Mouse (Mus musculus) ES-E14 (cell line): ENCODE data around the gene Tgoln1. TPM values are rescaled to one million over a fixed set of nuclear protein-coding genes. Genes with fewer than 3 reads are reported as not detected.
A peak's percentile ranks its signal among the peaks of the same experiment; 100 is the strongest.

ENCODE experiments used
- DNase-seq: peaks from one replicate; pipeline ENCODE4 v3.0.0-alpha.2; 2013; ENCODE audit warnings: low read depth, low spot score
- H3K27ac ChIP-seq: 2 replicates; pipeline ENCODE4 v1.5.1; 2012; ENCODE audit warnings: low read depth, mild to moderate bottlenecking, low read length, moderate library complexity, mixed read lengths; ENCODE audit not compliant: poor library complexity, insufficient read depth, severe bottlenecking
- H3K36me3 ChIP-seq: 2 replicates; pipeline ENCODE4 v1.6.1; 2012; ENCODE audit warnings: mild to moderate bottlenecking, low read length, moderate library complexity, mixed read lengths; ENCODE audit not compliant: control insufficient read depth, poor library complexity, insufficient read depth, severe bottlenecking
- H3K4me1 ChIP-seq, 2 experiments: fragments of 150-350 bp in 1 of 2; sonication (generic) in 1 of 2; 2 replicates each; pipeline ENCODE4 v1.6.1; 2012; ENCODE audit warnings: low read length in 2 of 2, mild to moderate bottlenecking in 1 of 2, mixed read lengths in 1 of 2; ENCODE audit not compliant: control insufficient read depth in 2 of 2, insufficient read depth in 2 of 2, poor library complexity in 1 of 2
- H3K4me3 ChIP-seq, 2 experiments: fragments of 150-350 bp in 1 of 2; sonication (generic) in 1 of 2; 2 replicates each; pipeline ENCODE4 v1.5.1; 2012; ENCODE audit warnings: low read length in 2 of 2, low read depth in 1 of 2, mild to moderate bottlenecking in 1 of 2, mixed read lengths in 1 of 2; ENCODE audit not compliant: insufficient read depth in 1 of 2, poor library complexity in 1 of 2, severe bottlenecking in 1 of 2
- H3K9ac ChIP-seq: 2 replicates; pipeline ENCODE4 v1.6.1; 2012; ENCODE audit warnings: low read depth, mild to moderate bottlenecking, low read length, mixed read lengths; ENCODE audit not compliant: poor library complexity, insufficient read depth, severe bottlenecking
- H3K9me3 ChIP-seq: fragments of 150-350 bp; sonication (generic); 2 replicates; pipeline ENCODE4 v1.6.1; 2012; ENCODE audit warnings: low read depth, mild to moderate bottlenecking, low read length; ENCODE audit not compliant: control insufficient read depth, insufficient read depth
- CHD2 ChIP-seq: IDR thresholded peaks from 2 replicates; pipeline ENCODE4 v1.6.1; 2014; ENCODE audit warnings: mild to moderate bottlenecking, low read depth, low read length, inconsistent platforms
- HCFC1 ChIP-seq: IDR thresholded peaks from 2 replicates; pipeline ENCODE4 v1.6.1; 2012; ENCODE audit warnings: low read length, inconsistent platforms, borderline replicate concordance; ENCODE audit not compliant: insufficient read depth
- MAFK ChIP-seq: IDR thresholded peaks from 2 replicates; pipeline ENCODE4 v1.6.1; 2014; ENCODE audit warnings: mild to moderate bottlenecking, low read depth, low read length, inconsistent platforms; ENCODE audit not compliant: insufficient read depth
- ZC3H11A ChIP-seq: IDR thresholded peaks from 2 replicates; pipeline ENCODE4 v1.6.1; 2012; ENCODE audit warnings: low read depth, mild to moderate bottlenecking, inconsistent platforms, low read length, borderline replicate concordance
- ZNF384 ChIP-seq: IDR thresholded peaks from 2 replicates; pipeline ENCODE4 v1.6.1; 2012; ENCODE audit warnings: low read depth, low read length, inconsistent platforms
- in situ Hi-C, 2 experiments: fragments of 600-800 bp; cut with MboI; formaldehyde crosslinking; loops; one replicate each; pipeline ENCODE4 v1.15.1; 2025; ENCODE audit warnings: low sequenced_read_pairs in 2 of 2, inconsistent platforms in 1 of 2; ENCODE audit not compliant: unreplicated experiment in 2 of 2
- total RNA-seq: library from RNA; depleted of rRNA; stranded (reverse); fragments of 300-350 nt; gene quantifications from 2 replicates; pipeline ENCODE4 v1.2.3, GENCODE M21; 2012

Tgoln1 gene
- total RNA-seq, 1 experiment: 57.7 TPM

DNA sequence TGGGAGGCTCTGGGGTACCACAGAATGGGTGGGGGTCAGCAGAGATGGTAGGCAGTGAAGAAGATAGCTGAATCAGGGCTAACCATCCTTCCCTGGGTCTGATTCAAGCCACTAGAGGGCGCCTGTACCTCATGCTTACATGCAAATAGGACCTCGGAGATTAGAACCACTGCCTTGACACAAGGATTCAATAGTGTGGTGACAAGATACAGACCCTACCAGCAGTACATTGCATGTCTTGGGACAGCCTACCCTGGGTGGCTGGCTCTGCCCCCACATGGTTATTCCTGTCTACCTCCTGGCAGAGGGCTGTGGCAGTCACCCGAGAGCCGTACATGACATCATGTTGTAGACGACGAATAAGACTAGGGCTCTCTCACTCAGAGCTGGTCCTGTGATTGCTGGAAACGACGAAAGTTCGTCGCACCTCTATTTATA, 30.6 kb upstream of the Tgoln1 start:
- no peaks in the 10 kb centered on the region for H3K9me3 ChIP-seq
- no peak overlapping the region for H3K27ac ChIP-seq
- TF ChIP-seq HCFC1 (no peak), ZC3H11A (peak; percentile 83), CHD2 (no peak), ZNF384 (no peak), MAFK (peak; percentile 25; the same call in 1 of the 2 replicates)
- DNase-seq: peak; percentile 63
- H3K4me1 ChIP-seq: peaks cover 7 to 8% of the 10 kb centered on the region in 2 experiments; a peak in 2 of 4 replicates
- H3K9ac ChIP-seq: no peak overlapping the region
- in situ Hi-C loops: no loop called here
- peaks cover 2% of the 10 kb centered on the region for H3K36me3 ChIP-seq
- H3K4me3 ChIP-seq: no peak overlapping the region

GRCm38 (mm10) chr6:72645364-72645763, 28.6 kb upstream of the Tgoln1 start:
- Histone ChIP-seq H3K9me3 (no peaks in the 10 kb centered on the region), H3K36me3 (peaks cover 2% of the 10 kb centered on the region), H3K4me3 (no peak overlapping the region), H3K27ac (no peak overlapping the region), H3K4me1 (peaks cover 8% of the 10 kb centered on the region in 2 experiments; a peak in 2 of 4 replicates), H3K9ac (no peak overlapping the region)
- in situ Hi-C loops: no loop called here
- no peak for DNase-seq
- TF ChIP-seq CHD2 (no peak), HCFC1 (no peak), ZC3H11A (no peak), MAFK (no peak), ZNF384 (no peak)

DNA sequence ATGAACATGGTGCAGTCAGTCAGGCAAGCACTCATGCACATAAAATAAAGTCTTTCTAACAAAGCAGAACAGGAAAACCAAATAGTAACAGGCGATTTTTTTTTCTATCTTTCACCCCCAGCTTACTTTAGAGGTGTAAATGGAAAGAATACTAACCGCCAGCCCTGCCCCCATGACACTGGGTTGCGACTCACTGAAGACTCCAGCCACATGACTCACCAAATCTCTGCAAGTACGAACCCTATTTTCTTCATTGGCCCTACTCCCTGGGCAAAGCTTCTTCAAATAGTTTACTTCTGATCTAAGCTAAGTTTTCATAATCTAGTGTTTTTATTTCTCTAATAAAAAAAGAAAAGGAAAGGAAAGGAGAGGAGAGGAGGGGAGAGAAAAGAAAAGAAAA, 27.8 kb upstream of the Tgoln1 start:
- in situ Hi-C loops: no loop called here
- H3K27ac ChIP-seq: no peak overlapping the region
- peaks cover 8% of the 10 kb centered on the region in 2 experiments; a peak in 2 of 4 replicates for H3K4me1 ChIP-seq
- DNase-seq: no peak
- no peak overlapping the region for H3K9ac ChIP-seq
- H3K9me3 ChIP-seq: no peaks in the 10 kb centered on the region
- no peak overlapping the region for H3K4me3 ChIP-seq
- no peak for TF ChIP-seq ZNF384
- TF ChIP-seq CHD2: no peak
- TF ChIP-seq HCFC1: no peak
- no peak for TF ChIP-seq MAFK
- TF ChIP-seq ZC3H11A: no peak
- H3K36me3 ChIP-seq: peaks cover 2% of the 10 kb centered on the region

GRCm38 (mm10) chr6:72641218-72641954, 24.6 kb upstream of the Tgoln1 start:
- H3K4me1 ChIP-seq: peaks cover 0 to 2% of the 10 kb centered on the region in 2 experiments; a peak in 2 of 4 replicates
- no peak for TF ChIP-seq ZC3H11A
- no peak for TF ChIP-seq HCFC1
- TF ChIP-seq MAFK: no peak
- TF ChIP-seq ZNF384: no peak
- no peak for TF ChIP-seq CHD2
- no peaks in the 10 kb centered on the region for H3K9me3 ChIP-seq
- in situ Hi-C loops: no loop called here
- no peak overlapping the region for H3K9ac ChIP-seq
- H3K36me3 ChIP-seq: no peaks in the 10 kb centered on the region; the same call in 1 of the 2 replicates
- H3K27ac ChIP-seq: no peak overlapping the region
- no peak for DNase-seq
- no peak overlapping the region for H3K4me3 ChIP-seq

DNA sequence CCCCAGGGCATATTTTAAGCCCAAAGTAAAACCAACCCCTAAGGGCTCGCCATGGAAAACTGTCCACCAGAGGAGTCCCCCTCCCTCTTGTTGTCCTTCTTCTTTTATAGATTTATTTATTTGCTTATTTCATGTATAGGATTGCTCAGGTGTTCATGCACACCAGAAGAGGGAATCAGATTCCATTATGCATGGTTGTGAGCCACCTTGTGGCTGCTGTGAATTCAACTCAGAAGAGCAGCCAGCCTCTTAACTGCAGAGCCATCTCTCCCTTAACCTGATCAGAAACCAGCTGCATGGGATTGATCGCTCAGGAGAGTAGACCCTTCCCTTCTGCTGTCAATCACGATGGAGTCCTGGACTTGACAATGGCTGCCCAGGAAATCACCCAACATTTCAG, 20.1 kb upstream of the Tgoln1 start:
- in situ Hi-C loops: no loop called here
- DNase-seq: no peak
- H3K36me3 ChIP-seq: peaks cover 2% of the 10 kb centered on the region; the same call in 1 of the 2 replicates

More for the DNA sequence above, 20.1 kb upstream of the Tgoln1 start:
- no peak overlapping the region for H3K4me3 ChIP-seq
- H3K9me3 ChIP-seq: no peaks in the 10 kb centered on the region
- H3K9ac ChIP-seq: no peak overlapping the region
- TF ChIP-seq HCFC1: no peak
- no peak for TF ChIP-seq ZNF384
- TF ChIP-seq ZC3H11A: no peak
- TF ChIP-seq MAFK: no peak
- no peak for TF ChIP-seq CHD2
- peaks cover 2 to 3% of the 10 kb centered on the region in 2 experiments; a peak in 3 of 4 replicates for H3K4me1 ChIP-seq
- no peak overlapping the region for H3K27ac ChIP-seq
